ENCODE assay signal across 18 mouse cellular contexts in the genomic region with DNA sequence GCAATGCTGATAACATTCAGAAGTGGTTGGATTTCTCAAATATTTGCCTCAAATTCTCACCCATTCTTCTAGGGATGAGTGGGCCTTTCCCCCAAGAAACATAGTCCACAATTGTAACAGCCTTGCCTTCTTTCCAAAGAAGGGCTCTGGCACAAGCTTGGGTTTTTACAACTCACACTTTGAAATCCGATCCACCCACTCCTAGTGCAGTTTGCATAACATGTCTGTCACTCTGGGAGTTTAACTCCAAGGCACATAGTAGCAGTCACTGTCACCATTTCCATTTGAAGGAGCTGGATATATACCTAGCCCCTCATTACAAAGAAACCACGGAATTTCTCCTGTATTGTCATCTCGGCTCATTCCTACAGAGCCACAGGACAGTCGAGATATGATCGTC.
A peak's percentile ranks its signal among the peaks of the same experiment; 100 is the strongest.
DNase-seq lines count a peak whose midpoint lies in the region; ATAC-seq and TF ChIP-seq lines count a peak whose summit lies in the region.
"Had no signal": no experiment of that assay in that cellular context is flagged by ENCODE, and none has a peak within 500 bp of the region (broad histone marks: within the 10 kb centered on the region; RNA-seq: fewer than 3 reads in every experiment).

No protein-coding gene starts in this region.

- peaks cover 3% of the 10 kb centered on the region for H3K4me1 ChIP-seq in heart, adult 2 months (ENCODE audit: control insufficient read depth, insufficient read depth, low read length)
- peaks cover 6% of the 10 kb centered on the region for H3K4me1 ChIP-seq in heart, embryonic 11.5 days (ENCODE audit: control insufficient read depth, insufficient read depth, low read length)
- peaks cover 2% of the 10 kb centered on the region; the same call in 1 of the 2 replicates for H3K4me1 ChIP-seq in liver, adult 2 months (ENCODE audit: control insufficient read depth, insufficient read depth, low read length)
- H3K4me1 ChIP-seq in liver, postnatal 0 days (ENCODE audit: insufficient read depth): no peaks in the 10 kb centered on the region
- H3K4me1 ChIP-seq: embryonic facial prominence, embryonic 12.5 days had no signal

- no peak overlapping the region for H3K4me3 ChIP-seq in heart, adult 2 months
- H3K4me3 ChIP-seq in heart, embryonic 11.5 days (ENCODE audit: low read depth, low read length): no peak overlapping the region
- H3K4me3 ChIP-seq in liver, adult 2 months (ENCODE audit: insufficient read depth, low read depth, low read length): no peak overlapping the region
- no peak overlapping the region for H3K4me3 ChIP-seq in liver, postnatal 0 days (ENCODE audit: low read depth, low read length)
- H3K4me3 ChIP-seq: embryonic facial prominence, embryonic 12.5 days; forebrain, embryonic 10.5 days; heart, embryonic 10.5 days; midbrain, embryonic 13.5 days had no signal

- TF ChIP-seq CTCF in heart, adult 2 months (IDR thresholded peaks at IDR 0.05): no peak
- TF ChIP-seq CTCF in liver, adult 2 months (IDR thresholded peaks at IDR 0.05; ENCODE audit: low read depth, low read length): no peak
- TF ChIP-seq CTCF in liver, postnatal 0 days (IDR thresholded peaks at IDR 0.05; ENCODE audit: low read depth): no peak

- no peaks in the 10 kb centered on the region for H3K27me3 ChIP-seq in heart, adult 2 months (ENCODE audit: control insufficient read depth, insufficient read depth, low read length)
- H3K27me3 ChIP-seq in heart, embryonic 11.5 days (ENCODE audit: control insufficient read depth, insufficient read depth, low read length): no peaks in the 10 kb centered on the region
- no peaks in the 10 kb centered on the region for H3K27me3 ChIP-seq in liver, adult 2 months (ENCODE audit: control insufficient read depth, insufficient read depth, low read length)
- no peaks in the 10 kb centered on the region for H3K27me3 ChIP-seq in liver, postnatal 0 days (ENCODE audit: insufficient read depth, low read length)
- H3K27me3 ChIP-seq: embryonic facial prominence, embryonic 12.5 days; midbrain, embryonic 13.5 days had no signal

- no peaks in the 10 kb centered on the region for H3K79me2 ChIP-seq in heart, adult 2 months (replicated peaks; ENCODE audit: control insufficient read depth, insufficient read depth, low read length)
- 0 out of 2 replicates have a peak, but pooled peaks cover 3% of the 10 kb centered on the region for H3K79me2 ChIP-seq in liver, adult 2 months (ENCODE audit: control insufficient read depth, insufficient read depth, low read length)

- H3K9ac ChIP-seq in heart, adult 2 months (ENCODE audit: low read depth, low read length): no peak overlapping the region
- H3K9ac ChIP-seq in heart, embryonic 11.5 days (ENCODE audit: low read depth, low read length): no peak overlapping the region
- H3K9ac ChIP-seq in liver, adult 2 months (ENCODE audit: low read depth, low read length): no peak overlapping the region
- no peak overlapping the region for H3K9ac ChIP-seq in liver, postnatal 0 days (replicated peaks)
- H3K9ac ChIP-seq: embryonic facial prominence, embryonic 12.5 days; midbrain, embryonic 13.5 days had no signal

- no peak for TF ChIP-seq EP300 in heart, adult 2 months (IDR thresholded peaks at IDR 0.05; ENCODE audit: insufficient read depth, low read depth, low read length)
- TF ChIP-seq EP300 in liver, postnatal 0 days (IDR thresholded peaks at IDR 0.05; ENCODE audit: low read depth): no peak

- intact Hi-C loops in heart, adult 2 months (cut with DNase I): no loop called here

- peaks cover 12% of the 10 kb centered on the region for H3K36me3 ChIP-seq in heart, adult 2 months (ENCODE audit: control insufficient read depth, insufficient read depth, low read length)
- no peaks in the 10 kb centered on the region for H3K36me3 ChIP-seq in heart, embryonic 11.5 days (ENCODE audit: control insufficient read depth, insufficient read depth, low read length)
- peaks cover 40% of the 10 kb centered on the region for H3K36me3 ChIP-seq in liver, adult 2 months (ENCODE audit: control insufficient read depth, insufficient read depth, low read length)
- no peaks in the 10 kb centered on the region for H3K36me3 ChIP-seq in liver, postnatal 0 days (replicated peaks; ENCODE audit: insufficient read depth, low read length)
- H3K36me3 ChIP-seq: embryonic facial prominence, embryonic 12.5 days; forebrain, embryonic 10.5 days; heart, embryonic 10.5 days; midbrain, embryonic 13.5 days had no signal

- no peak for TF ChIP-seq POLR2A in heart, adult 2 months (IDR thresholded peaks at IDR 0.05; ENCODE audit: insufficient read depth, low read depth, low read length)
- TF ChIP-seq POLR2A in liver, adult 2 months (IDR thresholded peaks at IDR 0.05; ENCODE audit: extremely low read depth, insufficient read depth, low read length): no peak

- 38% methylated on average over 5 of the region's 5 CpGs for WGBS in heart, adult 2 months
- WGBS in heart, embryonic 11.5 days (ENCODE audit: insufficient replicate concordance): 33% methylated on average over 5 of the region's 5 CpGs
- WGBS in liver, adult 2 months: 57% methylated on average over 5 of the region's 5 CpGs
- WGBS in liver, postnatal 0 days (ENCODE audit: insufficient replicate concordance): 67% methylated on average over 5 of the region's 5 CpGs

- ATAC-seq in heart, embryonic 11.5 days (replicated peaks; ENCODE audit: insufficient number of reproducible peaks, low FRiP score, low TSS enrichment): no peak
- no peak for ATAC-seq in liver, postnatal 0 days
- ATAC-seq in megakaryocyte-erythroid progenitor cell, adult 5-6 weeks (replicated peaks; ENCODE audit: low FRiP score, low TSS enrichment, poor library complexity, severe bottlenecking): no peak
- ATAC-seq: midbrain, embryonic 13.5 days had no signal

- H3K27ac ChIP-seq in heart, adult 2 months: peak overlapping the region; percentile 26
- H3K27ac ChIP-seq in heart, embryonic 11.5 days (ENCODE audit: low read depth, low read length): no peak overlapping the region
- H3K27ac ChIP-seq in liver, adult 2 months (replicated peaks; ENCODE audit: insufficient read depth, low read depth, low read length): peak overlapping the region; percentile 17; the same call in 1 of the 2 replicates
- no peak overlapping the region for H3K27ac ChIP-seq in liver, postnatal 0 days (ENCODE audit: low read depth)
- H3K27ac ChIP-seq: embryonic facial prominence, embryonic 12.5 days; forebrain, embryonic 10.5 days; heart, embryonic 10.5 days; macrophage; midbrain, embryonic 13.5 days had no signal

- H3K9me3 ChIP-seq in heart, embryonic 11.5 days (replicated peaks; ENCODE audit: control insufficient read depth, low read length): no peaks in the 10 kb centered on the region
- no peaks in the 10 kb centered on the region for H3K9me3 ChIP-seq in liver, postnatal 0 days (ENCODE audit: low read length)
- H3K9me3 ChIP-seq: embryonic facial prominence, embryonic 12.5 days; forebrain, embryonic 10.5 days; heart, embryonic 10.5 days; midbrain, embryonic 13.5 days had no signal

- no peak overlapping the region for H3K4me2 ChIP-seq in heart, embryonic 11.5 days
- no peak overlapping the region for H3K4me2 ChIP-seq in liver, postnatal 0 days (ENCODE audit: low read depth, low read length)
- H3K4me2 ChIP-seq: embryonic facial prominence, embryonic 12.5 days; liver, embryonic 11.5 days; midbrain, embryonic 13.5 days had no signal

- no peak for DNase-seq in heart, adult 2 months
- peak; percentile 43 for DNase-seq in liver, adult 2 months (ENCODE audit: extremely low read depth, low read depth, low spot score)
- no peak for DNase-seq in liver, postnatal 0 days
- DNase-seq in ZHBTc4 (ENCODE audit: low read depth, low spot score): peak; percentile 3
- peak; percentile 14 for DNase-seq in embryo, embryonic 11 days
- DNase-seq: adrenal gland, postnatal 14 days; cerebellum, adult 9-11 months; heart, postnatal 4 days; kidney, postnatal 14 days; thymus, postnatal 4 days had no signal

Comparison
In these comparisons a context has a peak if more than half of its experiments do, and no peak if none do; other contexts are left out.
1. DNase-seq: peak in liver, adult 2 months (single experiment), ZHBTc4 (single experiment) and embryo, embryonic 11 days (single experiment); none in heart, adult 2 months (0 of 2) and liver, postnatal 0 days (single experiment).
2. H3K27ac ChIP-seq: peak in heart, adult 2 months (single experiment) and liver, adult 2 months (single experiment); none in heart, embryonic 11.5 days (single experiment) and liver, postnatal 0 days (single experiment).